Mouse (Mus musculus) ES-E14 (cell line): ENCODE results near the gene Sppl2b.

ENCODE experiments used
- CHD2 ChIP-seq: IDR thresholded peaks from 2 replicates; pipeline ENCODE4 v1.6.1; 2014; ENCODE audit warnings: mild to moderate bottlenecking, low read depth, low read length, inconsistent platforms
- HCFC1 ChIP-seq: IDR thresholded peaks from 2 replicates; pipeline ENCODE4 v1.6.1; 2012; ENCODE audit warnings: low read length, inconsistent platforms, borderline replicate concordance; ENCODE audit not compliant: insufficient read depth
- MAFK ChIP-seq: IDR thresholded peaks from 2 replicates; pipeline ENCODE4 v1.6.1; 2014; ENCODE audit warnings: mild to moderate bottlenecking, low read depth, low read length, inconsistent platforms; ENCODE audit not compliant: insufficient read depth
- ZC3H11A ChIP-seq: IDR thresholded peaks from 2 replicates; pipeline ENCODE4 v1.6.1; 2012; ENCODE audit warnings: low read depth, mild to moderate bottlenecking, inconsistent platforms, low read length, borderline replicate concordance
- ZNF384 ChIP-seq: IDR thresholded peaks from 2 replicates; pipeline ENCODE4 v1.6.1; 2012; ENCODE audit warnings: low read depth, low read length, inconsistent platforms

- no peak for TF ChIP-seq CHD2
- no peak for TF ChIP-seq HCFC1
- TF ChIP-seq MAFK: no peak
- no peak for TF ChIP-seq ZNF384
- TF ChIP-seq ZC3H11A: no peak
These were observed 56.8 kb downstream of the Sppl2b start for GRCm38 (mm10) chr10:80911891-80912290.
